Mouse (Mus musculus) gastrocnemius, adult 18-20 months (tissue): ENCODE measurements at regions not wholly inside any gene's neighbourhood (a gene's known extent, or its start where the extent isn't known, plus 50 kb on each side); places are given as distances from the start of the nearest gene placed in this dataset.

Experiments
- DNase-seq: peaks from one replicate; pipeline ENCODE4 v3.0.0; 2021; ENCODE audit warnings: low spot score

DNA sequence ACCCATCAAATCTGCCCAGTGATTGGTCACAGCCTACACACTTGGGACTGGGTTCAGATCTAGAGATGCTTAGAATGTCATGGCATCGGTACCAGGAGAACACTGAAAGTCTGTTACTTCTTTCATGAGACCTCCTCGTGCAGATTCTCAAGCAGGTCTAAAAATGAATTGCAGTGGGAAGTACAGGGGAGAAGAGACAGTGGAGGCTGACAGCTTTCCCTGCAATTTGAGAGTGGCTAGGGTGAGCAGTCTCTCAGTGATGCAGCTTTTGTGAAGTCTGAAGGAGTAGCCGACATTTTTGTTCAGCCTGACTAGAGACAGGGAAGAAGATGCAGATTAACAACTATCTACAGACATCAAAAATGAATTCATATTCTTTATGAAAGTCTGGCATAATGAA is 112.5 kb downstream of the Fam198b start:
- no peak for DNase-seq

DNA sequence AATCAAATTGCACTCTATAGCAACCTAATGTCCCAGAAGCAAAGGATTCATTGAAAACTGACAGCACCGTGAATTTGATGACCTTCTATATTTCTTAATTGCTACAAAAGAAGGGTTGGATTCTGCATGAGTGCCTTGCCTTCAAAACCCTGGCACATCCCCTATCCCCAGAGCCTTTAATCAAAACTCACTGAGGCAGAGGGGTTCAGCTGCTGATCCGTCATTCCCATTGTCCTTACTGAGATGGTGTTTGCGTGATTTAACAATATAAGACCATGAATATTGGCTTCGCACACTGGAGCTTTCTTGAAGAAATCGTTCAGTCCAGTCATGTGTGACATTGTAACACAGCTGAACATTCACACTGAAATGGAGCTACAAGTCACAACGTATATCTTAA is 118.0 kb downstream of the Fam198b start:
- DNase-seq: no peak

- no peak for DNase-seq
Measured at GRCm38 (mm10) chr3:80003300-80004090, 119.2 kb downstream of the Fam198b start.

DNA sequence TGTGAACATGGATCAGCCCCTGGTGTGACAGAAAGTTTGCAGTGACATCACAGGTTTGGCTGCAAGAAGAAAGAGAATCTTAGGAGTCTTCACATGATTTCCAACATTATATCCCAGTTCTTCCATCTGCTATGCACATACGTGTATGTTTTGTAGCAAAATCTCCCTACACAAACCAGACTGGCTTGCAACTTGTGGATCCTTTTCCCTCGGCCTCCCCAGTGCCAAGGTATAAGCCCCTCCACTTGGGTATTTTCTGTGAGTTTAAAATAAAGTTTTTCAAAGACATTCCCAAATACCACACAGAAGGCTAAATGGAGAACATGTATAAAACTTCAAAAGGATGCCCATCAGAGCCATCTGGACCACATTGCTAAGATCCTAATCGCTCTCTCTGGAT is 120.2 kb downstream of the Fam198b start:
- no peak for DNase-seq

DNA sequence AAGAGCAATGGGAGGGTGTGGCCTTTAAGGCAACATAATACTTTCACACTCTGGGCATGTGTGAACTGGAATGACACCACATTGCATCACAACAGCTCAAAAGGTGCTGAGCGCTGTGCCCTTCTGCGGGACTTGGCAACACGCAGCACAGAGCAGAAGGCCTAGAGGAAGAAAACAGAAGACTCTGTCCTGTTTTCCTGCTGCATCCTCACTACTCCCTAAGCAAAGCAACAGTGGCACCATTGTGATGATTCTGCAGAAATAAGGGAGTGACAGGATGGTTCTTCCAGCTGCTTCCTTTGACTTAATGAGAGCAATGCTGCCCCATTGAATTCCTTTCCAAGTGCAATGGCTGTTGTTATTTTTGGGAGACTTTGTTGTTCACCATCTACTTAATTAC is 120.6 kb downstream of the Fam198b start:
- DNase-seq: peak; percentile 35

- DNase-seq: no peak
Measured at GRCm38 (mm10) chr3:80005371-80005770, 121.0 kb downstream of the Fam198b start.

- DNase-seq: no peak
Measured at GRCm38 (mm10) chr3:80006263-80006662, 121.9 kb downstream of the Fam198b start.

DNA sequence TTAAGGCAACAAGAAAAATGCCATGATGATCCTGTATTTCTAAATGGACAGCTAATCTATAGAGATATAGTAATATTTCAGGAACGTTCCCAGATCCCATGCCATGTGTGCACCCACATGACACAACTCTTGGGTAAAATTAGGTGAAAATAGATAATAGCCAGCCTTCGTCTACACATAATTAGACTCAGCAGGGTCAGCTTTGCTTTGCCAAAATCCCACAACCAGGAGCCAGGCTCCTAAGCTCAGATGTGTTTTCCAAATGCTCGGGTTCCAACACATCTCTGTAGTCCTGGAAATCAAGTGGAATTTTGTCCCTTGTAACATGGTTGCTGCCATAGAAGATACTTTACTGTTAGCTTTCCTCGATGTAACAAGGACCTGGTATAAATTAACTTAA is 122.7 kb downstream of the Fam198b start:
- no peak for DNase-seq

DNA sequence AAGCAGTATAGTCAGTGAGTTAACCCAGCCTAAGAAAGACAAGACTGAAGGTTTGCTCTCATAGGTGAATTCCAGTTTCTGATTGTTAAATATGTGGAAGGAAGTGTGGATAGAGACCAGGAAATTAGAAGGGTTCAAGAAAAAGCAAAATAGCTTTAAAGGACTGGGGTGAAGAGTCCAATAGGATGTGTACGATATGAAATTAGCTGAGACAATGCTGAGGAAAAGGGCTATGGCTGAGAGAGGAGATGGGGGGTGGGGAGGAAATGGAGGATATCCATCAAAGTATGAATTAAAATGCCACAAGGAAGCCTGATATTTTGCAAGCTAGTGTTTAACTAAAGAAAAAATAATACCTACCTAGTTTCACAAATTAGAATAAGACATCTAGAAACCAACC is 124.9 kb downstream of the Fam198b start:
- no peak for DNase-seq

- no peak for DNase-seq
Measured at GRCm38 (mm10) chr3:80025795-80026194, 141.5 kb downstream of the Fam198b start.

GRCm38 (mm10) chr3:80033071-80033470 is 148.7 kb downstream of the Fam198b start:
- no peak for DNase-seq

DNA sequence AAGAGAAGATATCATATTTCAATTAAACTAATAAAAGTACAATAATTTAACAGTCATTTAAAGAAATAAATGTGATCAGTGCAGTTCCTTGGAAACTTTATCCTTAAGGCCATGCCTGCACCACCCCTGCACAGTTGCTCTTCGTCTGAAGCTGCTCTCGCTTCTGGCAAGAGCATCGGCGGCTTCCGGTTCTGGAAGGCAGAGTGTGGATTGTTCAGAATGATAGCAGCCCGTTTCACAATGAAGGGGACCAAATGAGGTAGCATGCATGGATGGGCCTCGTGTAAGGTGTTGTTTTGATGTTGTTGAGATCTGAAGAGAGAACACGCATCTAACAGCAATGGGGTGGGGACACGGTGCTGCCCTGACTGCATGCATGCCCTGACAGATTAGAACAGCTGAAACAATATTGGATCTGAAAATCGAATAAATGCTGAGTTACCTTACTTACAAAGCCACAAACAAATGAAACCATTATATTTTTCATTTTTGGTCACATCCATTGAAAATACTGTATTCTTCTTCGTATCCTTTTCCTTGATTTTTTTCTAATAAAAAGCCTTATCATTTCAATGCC is 154.3 kb downstream of the Fam198b start:
- DNase-seq: no peak

DNA sequence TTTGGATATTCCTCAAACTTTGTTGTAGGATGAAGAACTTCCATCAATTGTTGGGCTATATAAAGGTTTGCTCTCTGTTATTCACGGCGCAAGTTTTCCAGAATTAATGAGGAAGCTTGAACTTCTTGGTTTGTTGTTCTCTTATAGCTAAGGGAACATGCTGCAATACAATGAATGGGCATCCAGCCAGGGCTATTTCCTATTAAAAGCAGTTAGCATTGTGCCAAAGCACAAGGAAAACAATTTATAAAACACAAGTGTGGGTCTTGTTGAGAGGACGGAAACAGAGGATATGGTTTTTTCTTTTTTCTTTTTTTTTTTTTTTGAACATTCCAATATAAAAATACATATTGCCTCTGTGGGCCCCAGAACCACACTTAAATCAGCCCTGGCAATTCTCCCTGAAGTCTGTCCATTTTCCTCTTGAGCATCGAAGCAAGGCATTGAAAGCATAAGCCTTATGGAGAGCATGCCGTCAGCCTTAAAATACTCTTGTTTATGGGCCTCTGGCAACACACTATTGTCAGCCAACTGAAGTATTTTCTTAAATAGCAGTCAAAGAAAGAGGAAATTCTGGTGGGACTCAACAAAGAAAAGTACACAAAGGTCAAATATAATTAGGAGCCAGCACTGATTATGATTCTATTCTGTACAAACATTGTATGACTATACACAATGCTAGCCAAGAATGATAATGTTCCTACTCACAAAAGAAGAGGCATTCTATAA is 158.6 kb downstream of the Fam198b start:
- peak; percentile 53 for DNase-seq

DNA sequence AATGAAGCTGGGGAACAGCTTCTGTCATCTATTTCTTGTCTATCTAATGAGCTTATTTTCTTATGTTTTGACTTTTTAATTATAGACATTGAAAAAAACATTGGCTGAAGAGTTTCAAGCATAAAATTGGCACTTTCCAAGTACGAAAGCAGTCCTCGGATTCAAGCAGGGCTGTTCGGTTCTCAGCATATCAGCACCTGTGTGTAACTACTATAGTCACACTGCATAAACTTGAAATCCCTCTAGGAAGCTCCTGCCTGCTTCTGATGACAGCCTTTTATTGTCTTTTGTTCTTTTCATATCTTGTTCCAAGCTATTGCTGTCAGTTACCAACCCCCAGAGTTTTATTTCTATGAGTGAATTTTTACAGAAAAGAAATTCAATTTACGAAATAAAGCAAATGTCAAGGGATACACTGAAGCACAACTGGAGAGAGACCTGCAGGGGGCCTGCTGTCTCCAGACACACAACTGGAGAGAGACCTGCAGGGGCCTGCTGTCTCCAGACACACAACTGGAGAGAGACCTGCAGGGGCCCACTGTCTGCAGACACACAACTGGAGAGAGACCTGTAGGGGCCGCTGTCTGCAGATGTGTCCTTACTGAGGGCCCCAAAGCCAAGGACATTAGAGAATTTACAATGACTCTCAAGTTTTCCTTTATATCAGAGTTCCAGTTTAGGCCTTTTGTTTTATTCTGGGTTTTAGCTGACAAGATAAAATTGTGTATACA is 165.3 kb downstream of the Fam198b start:
- no peak for DNase-seq

GRCm38 (mm10) chr3:80050920-80051319 is 166.6 kb downstream of the Fam198b start:
- DNase-seq: no peak

- peak; percentile 3 for DNase-seq
Measured at GRCm38 (mm10) chr3:80051963-80052362, 167.6 kb downstream of the Fam198b start.

DNA sequence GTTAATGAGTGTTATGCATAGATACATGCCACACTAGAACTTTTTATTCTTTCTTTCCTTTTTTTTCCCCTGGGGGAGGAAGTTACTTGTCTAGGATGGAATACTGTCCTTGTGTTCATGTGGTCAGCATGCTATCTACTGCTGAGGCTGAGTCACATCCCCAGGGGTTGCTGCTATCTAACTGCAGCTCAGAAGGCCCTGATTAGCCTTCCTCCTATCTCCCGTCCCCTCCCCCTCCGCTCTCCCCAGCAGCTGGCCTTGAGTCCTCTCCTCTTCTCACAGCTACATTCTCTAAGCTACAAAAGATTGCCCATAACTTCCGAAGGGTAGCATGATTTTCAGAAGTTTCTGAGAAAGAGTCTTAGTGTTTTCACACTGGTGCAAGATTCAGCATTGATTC is 168.5 kb downstream of the Fam198b start:
- no peak for DNase-seq

DNA sequence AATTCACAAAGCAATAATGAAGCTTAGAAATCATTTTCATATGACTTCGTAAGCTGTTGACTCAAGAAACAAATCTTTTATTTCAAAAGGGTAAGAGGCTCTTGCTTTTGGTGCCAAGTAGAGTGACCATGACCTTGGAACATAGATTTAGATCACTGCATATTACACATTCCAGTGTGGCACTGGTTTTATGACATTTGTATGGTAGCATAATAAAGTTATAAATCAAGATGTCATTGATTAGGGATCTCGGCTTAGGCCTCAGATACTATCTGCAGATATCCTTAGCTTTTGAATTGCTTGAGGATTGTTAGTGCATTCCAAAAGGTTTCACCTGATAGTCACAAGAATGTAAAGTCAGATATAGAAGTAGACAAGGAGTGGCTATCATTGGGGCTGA is 169.1 kb downstream of the Fam198b start:
- DNase-seq: no peak

DNA sequence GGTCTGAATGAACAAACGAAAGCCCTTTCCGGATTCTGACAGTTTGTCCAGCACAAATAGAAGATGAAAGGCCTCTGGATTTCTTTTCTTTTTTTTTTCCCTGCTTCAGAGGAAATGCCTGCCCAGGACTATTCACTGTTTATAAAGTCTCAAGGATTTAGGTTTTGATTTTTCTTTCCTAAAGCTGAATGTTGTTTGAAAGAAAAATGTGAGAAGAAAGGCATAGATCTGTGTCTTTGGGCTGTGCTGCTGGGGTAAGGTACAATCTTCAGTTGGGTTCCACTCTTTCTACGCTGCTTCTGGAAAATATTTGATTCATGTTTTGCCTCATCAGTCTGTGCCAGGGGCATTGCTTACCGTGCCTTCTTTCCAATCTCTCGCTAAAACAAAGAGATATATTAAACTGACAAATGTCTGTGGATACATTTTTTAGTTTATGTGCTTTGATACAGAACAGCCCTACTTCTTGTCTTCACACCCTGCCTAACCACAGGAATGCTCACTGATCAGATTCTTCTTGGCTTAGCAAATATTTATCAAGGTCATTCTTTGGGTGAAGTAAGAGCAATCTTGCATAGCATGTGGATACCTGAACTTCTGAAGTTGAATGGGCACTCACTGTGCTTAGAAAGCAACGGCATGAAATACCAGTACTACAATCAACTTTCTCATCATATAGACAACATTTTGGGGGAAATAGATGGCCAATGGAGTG is 172.5 kb downstream of the Fam198b start:
- no peak for DNase-seq

DNA sequence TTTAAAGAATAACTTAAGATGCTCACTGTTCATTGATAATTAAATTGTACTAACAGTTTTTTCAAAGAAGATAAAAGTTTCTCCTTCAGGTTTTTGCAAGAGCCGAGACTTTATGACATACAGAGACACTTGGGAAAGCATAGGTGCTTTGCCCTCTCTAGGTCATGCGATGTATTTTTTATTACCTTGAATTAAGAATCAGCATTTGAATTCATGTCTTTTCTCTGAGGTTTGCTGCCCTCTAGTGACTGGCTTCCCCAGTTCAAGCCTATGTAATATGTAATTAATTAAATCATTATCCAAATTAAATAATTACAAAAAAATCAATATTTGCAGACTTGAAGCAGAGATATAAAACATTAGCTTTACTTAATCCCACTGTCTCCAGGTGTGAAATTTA is 174.4 kb downstream of the Fam198b start:
- DNase-seq: peak; percentile 64

- DNase-seq: no peak
Measured at GRCm38 (mm10) chr3:80070726-80071125, 186.4 kb downstream of the Fam198b start.
